Mouse (Mus musculus) forebrain, embryonic 11.5 days (tissue): ENCODE measurements around the gene Efnb2. TPM values are rescaled to one million over a fixed set of nuclear protein-coding genes. Genes with fewer than 3 reads are reported as not detected.
A peak's percentile ranks its signal among the peaks of the same experiment; 100 is the strongest.

Source experiments
- ATAC-seq: fragments of 200-750 bp; cut with Nextera tagmentation; replicated peaks from 2 replicates; pipeline ENCODE4 v1.8.0; 2017; ENCODE audit warnings: moderate TSS enrichment; ENCODE audit not compliant: low FRiP score
- DNase-seq: peaks from one replicate; pipeline ENCODE4 v3.0.0-alpha.2; 2017; ENCODE audit warnings: low spot score
- H3K27ac ChIP-seq: fragments of 300-500 bp; sonication (generic); 2 replicates; pipeline ENCODE4 v1.5.1; 2014; ENCODE audit warnings: low read depth, low read length
- H3K27me3 ChIP-seq: fragments of 300-500 bp; sonication (generic); 2 replicates; pipeline ENCODE4 v1.6.1; 2014; ENCODE audit warnings: mild to moderate bottlenecking, low read length, mixed read lengths; ENCODE audit not compliant: control insufficient read depth, insufficient read depth
- H3K36me3 ChIP-seq: fragments of 300-500 bp; sonication (generic); 2 replicates; pipeline ENCODE4 v1.6.1; 2014; ENCODE audit warnings: mild to moderate bottlenecking, low read length, moderate library complexity, mixed read lengths; ENCODE audit not compliant: control insufficient read depth, insufficient read depth
- H3K4me1 ChIP-seq: fragments of 300-500 bp; sonication (generic); replicated peaks from 2 replicates; pipeline ENCODE4 v1.6.1; 2014; ENCODE audit warnings: low read length, mixed read lengths; ENCODE audit not compliant: control insufficient read depth, insufficient read depth
- H3K4me2 ChIP-seq: fragments of 300-500 bp; sonication (generic); 2 replicates; pipeline ENCODE4 v1.6.1; 2014; ENCODE audit warnings: low read depth, mild to moderate bottlenecking, low read length, moderate library complexity, mixed read lengths; ENCODE audit not compliant: severe bottlenecking
- H3K4me3 ChIP-seq: fragments of 300-500 bp; sonication (generic); 2 replicates; pipeline ENCODE4 v1.5.1; 2014; ENCODE audit warnings: low read depth, low read length
- H3K9ac ChIP-seq: fragments of 300-500 bp; sonication (generic); 2 replicates; pipeline ENCODE4 v1.6.1; 2014; ENCODE audit warnings: low read length
- H3K9me3 ChIP-seq: fragments of 300-500 bp; sonication (generic); 2 replicates; pipeline ENCODE4 v1.6.1; 2016; ENCODE audit warnings: low read length, mixed read lengths; ENCODE audit not compliant: control insufficient read depth
- WGBS: fragments of 180-500 bp; shearing (Covaris S2); extraction: QIAGEN DNeasy Blood & Tissue Kit; methylation state at CpG from one replicate; pipeline ENCODE4 v1.1.7; 2014; 5-methylcytosine and 5-hydroxymethylcytosine counted together
- polyA plus RNA-seq: library from polyadenylated mRNA; unstranded; fragments of >200 nt; fragmentation: Nextera tagmentation; extraction: Ambion mirVana; gene quantifications from 2 replicates; pipeline ENCODE4 v1.2.1, GENCODE M21; 2014

Gene Efnb2
- polyA plus RNA-seq, 1 experiment from 2014 or later, result 51.8 TPM

GRCm38 (mm10) chr8:8624017-8624416, 37.0 kb downstream of the Efnb2 start:
- no peak overlapping the region for H3K4me3 ChIP-seq
- H3K27ac ChIP-seq, result no peak overlapping the region
- peaks cover 8% of the 10 kb centered on the region for H3K36me3 ChIP-seq
- H3K9ac ChIP-seq, result no peak overlapping the region
- DNase-seq (no peak), ATAC-seq (no peak)
- WGBS, result 67% methylated on average over 7 of the region's 7 CpGs
- H3K4me1 ChIP-seq, result peaks cover 12% of the 10 kb centered on the region
- no peak overlapping the region for H3K4me2 ChIP-seq
- H3K9me3 ChIP-seq, result no peaks in the 10 kb centered on the region
- no peaks in the 10 kb centered on the region for H3K27me3 ChIP-seq

GRCm38 (mm10) chr8:8623486-8623885, 37.6 kb downstream of the Efnb2 start:
- Histone ChIP-seq H3K9ac (no peak overlapping the region; the same call in 1 of the 2 replicates), H3K4me3 (no peak overlapping the region), H3K4me1 (peaks cover 12% of the 10 kb centered on the region), H3K27me3 (no peaks in the 10 kb centered on the region), H3K4me2 (no peak overlapping the region), H3K27ac (no peak overlapping the region), H3K36me3 (peaks cover 8% of the 10 kb centered on the region), H3K9me3 (no peaks in the 10 kb centered on the region)
- WGBS, result 72% methylated on average over 8 of the region's 8 CpGs
- no peak for DNase-seq
- no peak for ATAC-seq

- H3K4me1 ChIP-seq, result peaks cover 12% of the 10 kb centered on the region
- no peak overlapping the region for H3K27ac ChIP-seq
- no peak overlapping the region for H3K4me3 ChIP-seq
- H3K36me3 ChIP-seq, result peaks cover 8% of the 10 kb centered on the region
- 93% methylated on average over 3 of the region's 3 CpGs for WGBS
- H3K27me3 ChIP-seq, result no peaks in the 10 kb centered on the region
- H3K4me2 ChIP-seq, result no peak overlapping the region
- DNase-seq (no peak), ATAC-seq (no peak)
- no peaks in the 10 kb centered on the region for H3K9me3 ChIP-seq
- no peak overlapping the region for H3K9ac ChIP-seq
Measured at GRCm38 (mm10) chr8:8622476-8622875, 38.6 kb downstream of the Efnb2 start.

DNA sequence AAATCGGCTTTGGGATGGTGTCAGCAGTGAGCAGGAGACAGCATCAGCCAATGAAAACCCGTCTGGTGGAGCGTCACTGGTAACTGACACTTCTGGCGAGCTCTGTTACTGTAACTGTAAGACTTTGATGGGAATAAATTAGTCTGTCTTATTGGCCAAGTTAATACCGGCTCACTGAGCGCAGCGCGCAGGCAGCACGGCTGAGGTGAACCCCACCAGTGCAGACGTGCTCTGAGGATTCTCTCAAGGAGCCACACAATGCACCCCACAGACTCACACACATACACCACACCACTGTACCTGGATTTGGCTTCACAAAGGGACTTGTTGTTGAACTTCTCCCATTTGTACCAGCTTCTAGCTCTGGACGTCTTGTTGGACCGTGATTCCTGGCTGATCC, 39.0 kb downstream of the Efnb2 start:
- H3K9ac ChIP-seq, result no peak overlapping the region
- no peak overlapping the region for H3K27ac ChIP-seq
- DNase-seq (peak; percentile 46), ATAC-seq (no peak)
- no peak overlapping the region for H3K4me2 ChIP-seq
- no peak overlapping the region for H3K4me3 ChIP-seq
- H3K9me3 ChIP-seq, result no peaks in the 10 kb centered on the region
- WGBS, result 91% methylated on average over 12 of the region's 12 CpGs
- H3K27me3 ChIP-seq, result no peaks in the 10 kb centered on the region
- peaks cover 12% of the 10 kb centered on the region for H3K4me1 ChIP-seq
- peaks cover 8% of the 10 kb centered on the region for H3K36me3 ChIP-seq

- H3K9me3 ChIP-seq, result no peaks in the 10 kb centered on the region
- no peaks in the 10 kb centered on the region for H3K27me3 ChIP-seq
- no peak overlapping the region for H3K4me2 ChIP-seq
- no peak overlapping the region for H3K27ac ChIP-seq
- WGBS, result 89% methylated on average over 16 of the region's 16 CpGs
- H3K4me1 ChIP-seq, result peaks cover 12% of the 10 kb centered on the region
- ATAC-seq, result no peak
- H3K4me3 ChIP-seq, result no peak overlapping the region
- H3K36me3 ChIP-seq, result peaks cover 8% of the 10 kb centered on the region
- DNase-seq, result peak; percentile 28
- H3K9ac ChIP-seq, result no peak overlapping the region
Measured at GRCm38 (mm10) chr8:8621236-8621917, 39.7 kb downstream of the Efnb2 start.

DNA sequence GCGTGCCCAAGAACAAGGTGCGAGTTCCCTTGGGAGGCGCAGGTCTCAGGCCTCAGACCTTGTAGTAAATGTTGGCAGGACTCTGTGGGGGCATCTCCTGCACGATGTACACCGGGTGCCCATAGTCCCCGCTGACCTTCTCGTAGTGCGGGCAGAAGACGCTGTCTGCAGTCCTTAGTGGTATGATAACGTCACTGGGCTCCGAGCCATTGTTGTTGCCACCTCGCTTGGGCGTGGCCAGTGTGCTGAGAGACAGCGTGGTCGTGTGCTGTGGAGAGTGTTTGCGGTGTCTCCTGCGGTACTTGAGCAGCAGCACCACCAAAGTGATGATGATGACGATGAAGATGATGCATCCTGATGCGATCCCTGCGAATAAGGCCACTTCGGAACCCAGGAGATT, 40.5 kb downstream of the Efnb2 start:
- no peak for ATAC-seq
- 89% methylated on average over 21 of the region's 21 CpGs for WGBS
- Histone ChIP-seq H3K4me1 (peaks cover 12% of the 10 kb centered on the region), H3K36me3 (peaks cover 8% of the 10 kb centered on the region), H3K9ac (no peak overlapping the region), H3K27ac (no peak overlapping the region), H3K27me3 (no peaks in the 10 kb centered on the region), H3K4me2 (no peak overlapping the region), H3K4me3 (no peak overlapping the region), H3K9me3 (no peaks in the 10 kb centered on the region)
- DNase-seq, result peak; percentile 55

DNA sequence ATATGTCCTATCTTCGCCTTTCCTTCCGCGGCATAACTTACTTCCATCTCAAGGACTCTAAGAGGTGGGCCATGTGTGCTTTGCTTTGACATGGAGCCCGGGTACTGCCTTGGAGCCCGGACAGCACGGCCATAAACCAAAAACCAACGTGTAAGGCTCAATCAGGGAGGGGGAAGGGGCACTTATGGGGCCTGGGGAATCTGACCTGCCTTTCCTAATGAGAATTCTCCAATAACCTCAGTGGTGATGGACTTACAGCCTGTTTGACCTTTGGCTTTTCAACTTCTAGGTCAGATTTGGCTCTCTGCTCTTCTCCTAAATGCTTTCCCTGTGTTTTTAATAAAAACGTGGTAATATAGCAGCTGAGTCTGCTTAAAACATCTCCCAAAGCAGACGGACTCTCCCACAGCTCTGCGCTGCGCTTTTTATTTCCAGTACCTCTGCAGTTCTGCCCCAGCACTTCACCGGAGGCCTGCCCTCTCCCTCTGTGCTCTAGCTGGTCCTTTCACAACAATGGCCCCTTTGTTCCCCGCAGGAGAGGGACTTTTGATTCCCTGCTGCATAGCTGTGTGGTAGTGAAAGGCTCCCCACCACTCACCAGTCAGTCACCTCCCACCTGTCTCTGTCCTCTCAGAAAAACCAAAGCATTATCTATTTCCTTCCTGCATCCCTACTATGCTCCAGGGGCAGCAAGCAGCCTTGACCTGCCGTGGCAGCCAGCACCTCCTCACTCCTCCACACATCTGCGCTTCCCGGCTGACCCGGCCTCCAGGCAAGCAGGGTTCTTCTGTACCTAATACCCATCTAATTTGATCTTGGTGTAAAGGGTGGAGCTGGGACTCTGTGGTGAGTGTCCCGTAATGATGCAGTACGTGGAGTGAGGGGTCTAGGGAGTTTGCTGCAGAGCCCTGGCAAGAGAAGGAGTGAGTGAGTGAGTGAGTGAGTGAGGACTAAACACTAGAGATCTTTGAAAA, 41.5 kb downstream of the Efnb2 start:
- peak; percentile 63 for ATAC-seq
- no peaks in the 10 kb centered on the region for H3K27me3 ChIP-seq
- no peak overlapping the region for H3K4me2 ChIP-seq
- H3K27ac ChIP-seq, result 0 out of 2 replicates have a peak overlapping the region, but pooled peaks have one; percentile 25
- DNase-seq, result peak; percentile 67
- WGBS, result 29% methylated on average over 19 of the region's 19 CpGs
- no peak overlapping the region for H3K4me3 ChIP-seq
- peaks cover 12% of the 10 kb centered on the region for H3K4me1 ChIP-seq
- H3K9me3 ChIP-seq, result no peaks in the 10 kb centered on the region
- peaks cover 8% of the 10 kb centered on the region for H3K36me3 ChIP-seq
- H3K9ac ChIP-seq, result 0 out of 2 replicates have a peak overlapping the region, but pooled peaks have one; percentile 5

DNA sequence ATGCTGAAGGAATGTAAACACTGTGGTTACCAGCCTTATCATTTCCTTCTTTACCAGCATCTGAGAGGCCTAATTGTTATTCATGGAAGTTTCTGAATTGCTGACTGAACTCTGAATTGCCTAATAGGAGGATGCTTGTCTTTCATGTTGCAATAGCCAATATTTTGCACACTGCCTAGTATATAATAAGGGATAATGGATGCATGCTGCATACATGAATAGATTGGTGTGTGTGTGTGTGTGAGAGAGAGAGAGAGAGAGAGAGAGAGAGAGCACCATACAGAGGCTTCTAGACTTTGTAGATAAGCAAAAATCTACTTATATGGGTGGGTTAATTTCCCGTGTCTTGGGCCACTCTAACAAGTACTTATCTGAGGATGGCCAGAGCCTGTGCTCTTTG, 47.2 kb downstream of the Efnb2 start:
- 87% methylated on average over 1 of the region's 1 CpGs for WGBS
- Histone ChIP-seq H3K27me3 (no peaks in the 10 kb centered on the region), H3K9ac (no peak overlapping the region), H3K36me3 (no peaks in the 10 kb centered on the region), H3K4me3 (no peak overlapping the region), H3K4me2 (no peak overlapping the region), H3K9me3 (no peaks in the 10 kb centered on the region), H3K27ac (no peak overlapping the region), H3K4me1 (no peaks in the 10 kb centered on the region)
- no peak for ATAC-seq
- DNase-seq, result no peak
